Mouse (Mus musculus) limb, embryonic 15.5 days (tissue): ENCODE data around the gene Bcas3. TPM values are rescaled to one million over a fixed set of nuclear protein-coding genes. Genes with fewer than 3 reads are reported as not detected.
A peak's percentile ranks its signal among the peaks of the same experiment; 100 is the strongest.

Experiments used
- ATAC-seq: fragments of 200-750 bp; cut with Nextera tagmentation; 2 replicates; pipeline ENCODE4 v1.8.0; 2017; ENCODE audit warnings: low read depth, moderate TSS enrichment; ENCODE audit not compliant: insufficient number of reproducible peaks, low FRiP score, low TSS enrichment
- H3K27ac ChIP-seq: fragments of 300-500 bp; sonication (generic); 2 replicates; pipeline ENCODE4 v1.5.1; 2015; ENCODE audit warnings: moderate library complexity, mild to moderate bottlenecking, inconsistent platforms
- H3K27me3 ChIP-seq: fragments of 300-500 bp; sonication (generic); 2 replicates; pipeline ENCODE4 v1.6.1; 2015; ENCODE audit warnings: inconsistent platforms
- H3K36me3 ChIP-seq: fragments of 300-500 bp; sonication (generic); 2 replicates; pipeline ENCODE4 v1.6.1; 2015; ENCODE audit warnings: inconsistent platforms
- H3K4me1 ChIP-seq: fragments of 300-500 bp; sonication (generic); 2 replicates; pipeline ENCODE4 v1.6.1; 2015; ENCODE audit warnings: inconsistent platforms
- H3K4me2 ChIP-seq: fragments of 300-500 bp; sonication (generic); 2 replicates; pipeline ENCODE4 v1.6.1; 2015; ENCODE audit warnings: mild to moderate bottlenecking, inconsistent platforms
- H3K4me3 ChIP-seq: fragments of 300-500 bp; sonication (generic); 2 replicates; pipeline ENCODE4 v1.5.1; 2015; ENCODE audit warnings: mild to moderate bottlenecking, inconsistent platforms
- H3K9ac ChIP-seq: fragments of 300-500 bp; sonication (generic); 2 replicates; pipeline ENCODE4 v1.6.1; 2015; ENCODE audit warnings: inconsistent platforms
- H3K9me3 ChIP-seq: fragments of 300-500 bp; sonication (generic); 2 replicates; pipeline ENCODE4 v1.6.1; 2016; ENCODE audit warnings: inconsistent platforms
- WGBS: fragments of 180-500 bp; shearing (Covaris S2); methylation state at CpG from one replicate; pipeline ENCODE4 v1.1.7; 2015; 5-methylcytosine and 5-hydroxymethylcytosine counted together
- polyA plus RNA-seq: library from polyadenylated mRNA; unstranded; fragments of >200 nt; fragmentation: Nextera tagmentation; extraction: Ambion mirVana; gene quantifications from 2 replicates; pipeline ENCODE4 v1.2.1, GENCODE M21; 2015

Bcas3 gene
- polyA plus RNA-seq, 1 experiment from 2014 or later, result 23.6 TPM

GRCm38 (mm10) chr11:85523646-85524045, 170.7 kb downstream of the Bcas3 start:
- peaks cover 12% of the 10 kb centered on the region for H3K27me3 ChIP-seq
- no peak overlapping the region for H3K4me2 ChIP-seq
- no peak overlapping the region for H3K9ac ChIP-seq
- peaks cover 28% of the 10 kb centered on the region for H3K4me1 ChIP-seq
- peak overlapping the region; percentile 57; the same call in 1 of the 2 replicates for H3K27ac ChIP-seq
- no peaks in the 10 kb centered on the region for H3K9me3 ChIP-seq
- 49% methylated on average over 6 of the region's 6 CpGs for WGBS
- ATAC-seq, result no peak
- H3K4me3 ChIP-seq, result no peak overlapping the region
- no peaks in the 10 kb centered on the region for H3K36me3 ChIP-seq

- Histone ChIP-seq H3K4me2 (peak overlapping the region; percentile 30), H3K9me3 (no peaks in the 10 kb centered on the region), H3K27ac (no peak overlapping the region), H3K4me3 (0 out of 2 replicates have a peak overlapping the region, but pooled peaks have one; percentile 1), H3K36me3 (no peaks in the 10 kb centered on the region), H3K27me3 (peaks cover 14% of the 10 kb centered on the region), H3K4me1 (peaks cover 28% of the 10 kb centered on the region), H3K9ac (no peak overlapping the region)
- 22% methylated on average over 12 of the region's 12 CpGs for WGBS
- ATAC-seq, result no peak
These were observed 171.2 kb downstream of the Bcas3 start for GRCm38 (mm10) chr11:85524186-85524585.

GRCm38 (mm10) chr11:85524841-85525500, 172.0 kb downstream of the Bcas3 start:
- Histone ChIP-seq H3K27me3 (peaks cover 12% of the 10 kb centered on the region), H3K4me2 (peak overlapping the region; percentile 30), H3K36me3 (no peaks in the 10 kb centered on the region), H3K9me3 (no peaks in the 10 kb centered on the region), H3K4me3 (no peak overlapping the region), H3K9ac (no peak overlapping the region), H3K4me1 (peaks cover 28% of the 10 kb centered on the region), H3K27ac (peak overlapping the region; percentile 60)
- 0 out of 2 replicates have a peak, but pooled peaks have one; percentile 45 for ATAC-seq
- WGBS, result 18% methylated on average over 16 of the region's 16 CpGs

GRCm38 (mm10) chr11:85525501-85525885, 172.5 kb downstream of the Bcas3 start:
- no peaks in the 10 kb centered on the region for H3K36me3 ChIP-seq
- no peaks in the 10 kb centered on the region for H3K9me3 ChIP-seq
- H3K9ac ChIP-seq, result no peak overlapping the region
- peak overlapping the region; percentile 60 for H3K27ac ChIP-seq
- H3K4me3 ChIP-seq, result no peak overlapping the region
- H3K4me2 ChIP-seq, result peak overlapping the region; percentile 30
- peaks cover 9% of the 10 kb centered on the region for H3K27me3 ChIP-seq
- ATAC-seq, result 0 out of 2 replicates have a peak, but pooled peaks have one; percentile 56
- WGBS, result 18% methylated on average over 10 of the region's 10 CpGs
- peaks cover 28% of the 10 kb centered on the region for H3K4me1 ChIP-seq

GRCm38 (mm10) chr11:85525979-85526775, 173.2 kb downstream of the Bcas3 start:
- peaks cover 9% of the 10 kb centered on the region for H3K27me3 ChIP-seq
- no peak overlapping the region for H3K4me3 ChIP-seq
- H3K9me3 ChIP-seq, result no peaks in the 10 kb centered on the region
- ATAC-seq, result no peak
- no peaks in the 10 kb centered on the region for H3K36me3 ChIP-seq
- no peak overlapping the region for H3K9ac ChIP-seq
- peak overlapping the region; percentile 30 for H3K4me2 ChIP-seq
- 40% methylated on average over 11 of the region's 11 CpGs for WGBS
- H3K4me1 ChIP-seq, result peaks cover 28% of the 10 kb centered on the region
- peak overlapping the region; percentile 40 for H3K27ac ChIP-seq

- peaks cover 28% of the 10 kb centered on the region for H3K4me1 ChIP-seq
These were observed 174.3 kb downstream of the Bcas3 start for GRCm38 (mm10) chr11:85527261-85527660.

GRCm38 (mm10) chr11:85529531-85530285, 176.7 kb downstream of the Bcas3 start:
- H3K4me2 ChIP-seq, result no peak overlapping the region
- no peaks in the 10 kb centered on the region for H3K9me3 ChIP-seq
- WGBS, result 77% methylated on average over 5 of the region's 5 CpGs
- H3K4me1 ChIP-seq, result peaks cover 22% of the 10 kb centered on the region
- H3K27ac ChIP-seq, result no peak overlapping the region
- H3K27me3 ChIP-seq, result peaks cover 4% of the 10 kb centered on the region; the same call in 1 of the 2 replicates
- ATAC-seq, result no peak
- no peak overlapping the region for H3K9ac ChIP-seq
- H3K4me3 ChIP-seq, result no peak overlapping the region
- no peaks in the 10 kb centered on the region for H3K36me3 ChIP-seq

More at GRCm38 (mm10) chr11:85527261-85527660, 174.3 kb downstream of the Bcas3 start:
- no peak overlapping the region for H3K4me3 ChIP-seq
- whole genome bisulfite sequencing, result 65% methylated on average over 5 of the region's 5 CpGs
- H3K9me3 ChIP-seq, result no peaks in the 10 kb centered on the region
- H3K27ac ChIP-seq, result no peak overlapping the region
- no peak overlapping the region for H3K4me2 ChIP-seq
- ATAC-seq, result no peak
- H3K36me3 ChIP-seq, result no peaks in the 10 kb centered on the region
- H3K27me3 ChIP-seq, result peaks cover 9% of the 10 kb centered on the region
- no peak overlapping the region for H3K9ac ChIP-seq

- WGBS, result 73% methylated on average over 4 of the region's 4 CpGs
- Histone ChIP-seq H3K36me3 (no peaks in the 10 kb centered on the region), H3K4me2 (no peak overlapping the region), H3K9me3 (no peaks in the 10 kb centered on the region), H3K4me1 (no peaks in the 10 kb centered on the region), H3K27ac (no peak overlapping the region), H3K9ac (no peak overlapping the region), H3K27me3 (no peaks in the 10 kb centered on the region), H3K4me3 (no peak overlapping the region)
- no peak for ATAC-seq
These were observed 188.0 kb downstream of the Bcas3 start for GRCm38 (mm10) chr11:85540989-85541388.

GRCm38 (mm10) chr11:85543311-85543710, 190.3 kb downstream of the Bcas3 start:
- Histone ChIP-seq H3K27ac (no peak overlapping the region), H3K4me3 (no peak overlapping the region), H3K9ac (no peak overlapping the region), H3K4me1 (no peaks in the 10 kb centered on the region), H3K27me3 (no peaks in the 10 kb centered on the region), H3K4me2 (no peak overlapping the region), H3K36me3 (no peaks in the 10 kb centered on the region), H3K9me3 (no peaks in the 10 kb centered on the region)
- WGBS, result 75% methylated on average over 4 of the region's 4 CpGs
- no peak for ATAC-seq

GRCm38 (mm10) chr11:85545602-85546001, 192.6 kb downstream of the Bcas3 start:
- H3K4me2 ChIP-seq, result no peak overlapping the region
- no peak overlapping the region for H3K9ac ChIP-seq
- H3K4me1 ChIP-seq, result no peaks in the 10 kb centered on the region
- no peaks in the 10 kb centered on the region for H3K9me3 ChIP-seq
- H3K27ac ChIP-seq, result no peak overlapping the region
- 24% methylated on average over 5 of the region's 5 CpGs for WGBS
- no peak overlapping the region for H3K4me3 ChIP-seq
- no peaks in the 10 kb centered on the region for H3K36me3 ChIP-seq
- no peak for ATAC-seq
- no peaks in the 10 kb centered on the region for H3K27me3 ChIP-seq

- H3K4me2 ChIP-seq, result no peak overlapping the region
- no peaks in the 10 kb centered on the region for H3K36me3 ChIP-seq
- no peaks in the 10 kb centered on the region for H3K27me3 ChIP-seq
- no peak overlapping the region for H3K4me3 ChIP-seq
- no peak overlapping the region for H3K9ac ChIP-seq
- 62% methylated on average over 6 of the region's 6 CpGs for WGBS
- ATAC-seq, result no peak
- no peaks in the 10 kb centered on the region for H3K9me3 ChIP-seq
- H3K27ac ChIP-seq, result no peak overlapping the region
- H3K4me1 ChIP-seq, result no peaks in the 10 kb centered on the region
These were observed 195.0 kb downstream of the Bcas3 start for GRCm38 (mm10) chr11:85547966-85548365.
